In genomic region chr3:89308089-89308488, GRCm38 (mm10) we compare ENCODE assay signal across 7 mouse cellular contexts. TPM values are rescaled to one million over a fixed set of nuclear protein-coding genes. Genes with fewer than 3 reads are reported as not detected.
DNase-seq lines count a peak whose midpoint lies in the region; ATAC-seq and TF ChIP-seq lines count a peak whose summit lies in the region.

No protein-coding gene starts in this region.

- H3K9ac ChIP-seq in MEL (ENCODE audit: control insufficient read depth, low read depth, low read length, poor library complexity, severe bottlenecking), result no peak overlapping the region
- H3K9ac ChIP-seq in embryonic facial prominence, embryonic 12.5 days, result no peak overlapping the region
- no peak overlapping the region for H3K9ac ChIP-seq in heart, embryonic 15.5 days

- H3K4me2 ChIP-seq in embryonic facial prominence, embryonic 12.5 days (replicated peaks), result no peak overlapping the region
- H3K4me2 ChIP-seq in heart, embryonic 15.5 days, result no peak overlapping the region

- peak; percentile 75; the same call in 1 of the 2 replicates for ATAC-seq in embryonic facial prominence, embryonic 12.5 days (ENCODE audit: insufficient number of reproducible peaks, insufficient read depth, low FRiP score, low TSS enrichment)
- peak; percentile 84 for ATAC-seq in heart, embryonic 15.5 days (replicated peaks; ENCODE audit: insufficient number of reproducible peaks, insufficient read depth, low FRiP score, low read depth)

- no peak overlapping the region for H3K4me3 ChIP-seq in MEL (ENCODE audit: control insufficient read depth in 1 of 2, insufficient read depth in 1 of 2, low read depth in 2 of 2, low read length in 2 of 2)
- no peak overlapping the region for H3K4me3 ChIP-seq in embryonic facial prominence, embryonic 12.5 days
- no peak overlapping the region for H3K4me3 ChIP-seq in heart, embryonic 15.5 days

- H3K79me2 ChIP-seq in MEL (ENCODE audit: control insufficient read depth, insufficient read depth, low read length, poor library complexity), result no peaks in the 10 kb centered on the region

- no peaks in the 10 kb centered on the region for H3K4me1 ChIP-seq in MEL (ENCODE audit: control insufficient read depth in 1 of 2, insufficient read depth in 2 of 2, low read length in 2 of 2)
- 0 out of 2 replicates have a peak, but pooled peaks cover 14% of the 10 kb centered on the region for H3K4me1 ChIP-seq in embryonic facial prominence, embryonic 12.5 days
- H3K4me1 ChIP-seq in heart, embryonic 15.5 days (replicated peaks), result 0 out of 2 replicates have a peak, but pooled peaks cover 2% of the 10 kb centered on the region

- 2% methylated on average over 9 of the region's 9 CpGs for WGBS in embryonic facial prominence, embryonic 12.5 days
- WGBS in heart, embryonic 15.5 days, result 4% methylated on average over 9 of the region's 9 CpGs

- TF ChIP-seq POLR2A in MEL (IDR thresholded peaks at IDR 0.05; ENCODE audit: control insufficient read depth in 1 of 2, insufficient read depth in 1 of 2, low read depth in 1 of 2, low read length in 2 of 2, poor library complexity in 1 of 2), result no peak

- no peak overlapping the region for H3K27ac ChIP-seq in MEL (ENCODE audit: control insufficient read depth, low read depth, low read length)
- H3K27ac ChIP-seq in embryonic facial prominence, embryonic 12.5 days, result no peak overlapping the region
- H3K27ac ChIP-seq in heart, embryonic 15.5 days, result no peak overlapping the region

- peak; percentile 89 to 93 (median 92) for TF ChIP-seq CTCF in MEL (IDR thresholded peaks at IDR 0.05 in 2 of 3, conservative IDR thresholded peaks at IDR 0.05 in 1 of 3; ENCODE audit: control insufficient read depth in 1 of 3, insufficient read depth in 1 of 3, low read depth in 2 of 3, low read length in 3 of 3, poor library complexity in 1 of 3, severe bottlenecking in 1 of 3)

- DNase-seq in MEL (ENCODE audit: low read depth, low spot score), result peak; percentile 84
- peak; percentile 83 for DNase-seq in adrenal gland, postnatal 14 days
- peak; percentile 82 for DNase-seq in kidney, postnatal 10 days
- peak; percentile 85 for DNase-seq in lung, postnatal 36 days
- peak; percentile 86 for DNase-seq in retina, postnatal 1 day

- no peaks in the 10 kb centered on the region for H3K36me3 ChIP-seq in MEL (ENCODE audit: control insufficient read depth in 1 of 2, insufficient read depth in 2 of 2, low read length in 2 of 2)
- H3K36me3 ChIP-seq in embryonic facial prominence, embryonic 12.5 days, result no peaks in the 10 kb centered on the region
- no peaks in the 10 kb centered on the region for H3K36me3 ChIP-seq in heart, embryonic 15.5 days

- TF ChIP-seq RAD21 in MEL (IDR thresholded peaks at IDR 0.05; ENCODE audit: low read depth, low read length), result peak; percentile 65

- no peak for TF ChIP-seq EP300 in MEL (IDR thresholded peaks at IDR 0.05; ENCODE audit: low read depth in 1 of 2, low read length in 2 of 2)

- H3K9me3 ChIP-seq in MEL (replicated peaks; ENCODE audit: insufficient read depth, low read length), result no peaks in the 10 kb centered on the region
- no peaks in the 10 kb centered on the region for H3K9me3 ChIP-seq in embryonic facial prominence, embryonic 12.5 days
- H3K9me3 ChIP-seq in heart, embryonic 15.5 days (replicated peaks), result no peaks in the 10 kb centered on the region

- peaks cover 5 to 33% of the 10 kb centered on the region in 2 experiments for H3K27me3 ChIP-seq in MEL (ENCODE audit: control insufficient read depth in 1 of 2, insufficient read depth in 2 of 2, low read length in 2 of 2)
- H3K27me3 ChIP-seq in embryonic facial prominence, embryonic 12.5 days, result no peaks in the 10 kb centered on the region
- no peaks in the 10 kb centered on the region for H3K27me3 ChIP-seq in heart, embryonic 15.5 days

TF ChIP-seq in MEL, 35 proteins besides CTCF, POLR2A, EP300 and RAD21 (continues in another document):
- no peak for TF ChIP-seq MEF2A (IDR thresholded peaks at IDR 0.05; ENCODE audit: extremely low read depth, insufficient replicate concordance, low read depth, low read length, poor library complexity, severe bottlenecking)
- no peak for TF ChIP-seq HCFC1 (IDR thresholded peaks at IDR 0.05; ENCODE audit: low read depth, low read length)
- no peak for TF ChIP-seq USF2 (IDR thresholded peaks at IDR 0.05; ENCODE audit: borderline replicate concordance in 1 of 2, insufficient read depth in 1 of 2, low read depth in 1 of 2, low read length in 2 of 2)
- TF ChIP-seq POLR2AphosphoS5 (IDR thresholded peaks at IDR 0.05; ENCODE audit: borderline replicate concordance, low read depth, low read length), result no peak
- 0 out of 2 replicates have a peak, but pooled peaks have one; percentile 30 for TF ChIP-seq TBP (IDR thresholded peaks at IDR 0.05; ENCODE audit: low read depth, low read length)
- TF ChIP-seq NRF1 (IDR thresholded peaks at IDR 0.05; ENCODE audit: insufficient read depth, low read depth, low read length, poor library complexity, severe bottlenecking), result no peak
- no peak for TF ChIP-seq GABPA (IDR thresholded peaks at IDR 0.05; ENCODE audit: low read depth, low read length)
- no peak for TF ChIP-seq MXI1 (IDR thresholded peaks at IDR 0.05; ENCODE audit: low read depth, low read length)
- TF ChIP-seq RCOR1 (IDR thresholded peaks at IDR 0.05; ENCODE audit: low read depth, low read length), result no peak
- TF ChIP-seq POLR2AphosphoS2 (IDR thresholded peaks at IDR 0.05; ENCODE audit: low read length), result no peak
- no peak for TF ChIP-seq GATA1 (IDR thresholded peaks at IDR 0.05; ENCODE audit: low read depth, low read length)
- no peak for TF ChIP-seq NELFE (IDR thresholded peaks at IDR 0.05; ENCODE audit: low read depth, low read length)
- no peak for TF ChIP-seq KAT2A (conservative IDR thresholded peaks at IDR 0.05; ENCODE audit: low read depth, low read length)
- TF ChIP-seq MAFK (IDR thresholded peaks at IDR 0.05; ENCODE audit: borderline replicate concordance, low read depth, low read length), result no peak
- no peak for TF ChIP-seq JUND (IDR thresholded peaks at IDR 0.05; ENCODE audit: low read depth, low read length)
- no peak for TF ChIP-seq ZMIZ1 (IDR thresholded peaks at IDR 0.05; ENCODE audit: low read depth, low read length)
- no peak for TF ChIP-seq UBTF (IDR thresholded peaks at IDR 0.05; ENCODE audit: borderline replicate concordance, insufficient read depth, low read depth, low read length)
- no peak for TF ChIP-seq CHD1 (IDR thresholded peaks at IDR 0.05; ENCODE audit: low read depth, low read length)
- no peak for TF ChIP-seq MAX (IDR thresholded peaks at IDR 0.05; ENCODE audit: low read length)
- no peak for TF ChIP-seq USF1 (IDR thresholded peaks at IDR 0.05; ENCODE audit: low read depth, low read length)
- 0 out of 2 replicates have a peak, but pooled peaks have one; percentile 14 for TF ChIP-seq BHLHE40 (IDR thresholded peaks at IDR 0.05; ENCODE audit: borderline replicate concordance, low read depth, low read length)
- no peak for TF ChIP-seq ELF1 (IDR thresholded peaks at IDR 0.05; ENCODE audit: low read depth, low read length)
- peak; percentile 78 for TF ChIP-seq ZNF384 (IDR thresholded peaks at IDR 0.05; ENCODE audit: low read depth, low read length)
- no peak for TF ChIP-seq TAL1 (IDR thresholded peaks at IDR 0.05; ENCODE audit: low read length)
- no peak for TF ChIP-seq CHD2 (IDR thresholded peaks at IDR 0.05; ENCODE audit: low read length)
- no peak for TF ChIP-seq E2F4 (IDR thresholded peaks at IDR 0.05; ENCODE audit: borderline replicate concordance, low read depth, low read length)

RNA-seq across cellular contexts. Expression of gene Efna3, which starts 14.7 kb away (rescaled TPM):
- 0.54 and 0.78 TPM in 2 replicates for total RNA-seq in MEL (2012; rRNA removed)
- polyA plus RNA-seq in MEL (2012; ENCODE audit: insufficient read depth in 1 of 2, insufficient read length in 2 of 2, low read depth in 1 of 2, low replicate concordance in 2 of 2, missing spikeins in 1 of 2), result 1 to 10 TPM in 1 of 2 experiments, not detected in 1; 1.2 TPM
- total RNA-seq in adrenal gland, postnatal 14 days (2021), result 0.38 and 0.59 TPM in 2 replicates
- polyA plus RNA-seq in embryonic facial prominence, embryonic 12.5 days (2016; fragmentation: Nextera tagmentation; extraction: Ambion mirVana), result 12.8 and 15.8 TPM in 2 replicates
- polyA plus RNA-seq in heart, embryonic 15.5 days (2015; fragmentation: Nextera tagmentation; extraction: Ambion mirVana), result 0.73 and 2.7 TPM in 2 replicates

RNA-seq across cellular contexts. Expression of gene Efna1, which starts 27.1 kb away (rescaled TPM):
- total RNA-seq in MEL (2012; rRNA removed), result not detected in 2 replicates
- not detected for polyA plus RNA-seq in MEL (2012; ENCODE audit: insufficient read depth in 1 of 2, insufficient read length in 2 of 2, low read depth in 1 of 2, low replicate concordance in 2 of 2, missing spikeins in 1 of 2)
- 19.1 and 21.9 TPM in 2 replicates for total RNA-seq in adrenal gland, postnatal 14 days (2021)
- 32.6 and 36.1 TPM in 2 replicates for polyA plus RNA-seq in embryonic facial prominence, embryonic 12.5 days (2016; fragmentation: Nextera tagmentation; extraction: Ambion mirVana)
- polyA plus RNA-seq in heart, embryonic 15.5 days (2015; fragmentation: Nextera tagmentation; extraction: Ambion mirVana), result 35.0 and 39.9 TPM in 2 replicates

RNA-seq across cellular contexts. Expression of gene Efna4, which starts 29.7 kb away (rescaled TPM):
- 1.4 and 1.9 TPM in 2 replicates for total RNA-seq in MEL (2012; rRNA removed)
- polyA plus RNA-seq in MEL (2012; ENCODE audit: insufficient read depth in 1 of 2, insufficient read length in 2 of 2, low read depth in 1 of 2, low replicate concordance in 2 of 2, missing spikeins in 1 of 2), result 1 to 10 TPM in 1 of 2 experiments, not detected in 1; 4.5 TPM
- total RNA-seq in adrenal gland, postnatal 14 days (2021), result 0.26 and 0.68 TPM in 2 replicates
- polyA plus RNA-seq in embryonic facial prominence, embryonic 12.5 days (2016; fragmentation: Nextera tagmentation; extraction: Ambion mirVana), result 47.1 and 48.8 TPM in 2 replicates
- polyA plus RNA-seq in heart, embryonic 15.5 days (2015; fragmentation: Nextera tagmentation; extraction: Ambion mirVana), result 6.0 and 8.1 TPM in 2 replicates

RNA-seq across cellular contexts. Expression of gene Slc50a1, which starts 37.7 kb away (rescaled TPM):
- total RNA-seq in MEL (2012; rRNA removed), result 17.2 and 22.5 TPM in 2 replicates
- 10 to 100 TPM in 1 of 2 experiments, not detected in 1; 45.9 TPM for polyA plus RNA-seq in MEL (2012; ENCODE audit: insufficient read depth in 1 of 2, insufficient read length in 2 of 2, low read depth in 1 of 2, low replicate concordance in 2 of 2, missing spikeins in 1 of 2)
- 40.4 and 54.7 TPM in 2 replicates for total RNA-seq in adrenal gland, postnatal 14 days (2021)
- 56.6 and 62.0 TPM in 2 replicates for polyA plus RNA-seq in embryonic facial prominence, embryonic 12.5 days (2016; fragmentation: Nextera tagmentation; extraction: Ambion mirVana)
- polyA plus RNA-seq in heart, embryonic 15.5 days (2015; fragmentation: Nextera tagmentation; extraction: Ambion mirVana), result 44.5 and 49.5 TPM in 2 replicates

RNA-seq across cellular contexts. Expression of gene Adam15, which starts 41.7 kb away (rescaled TPM):
- 15.3 and 16.9 TPM in 2 replicates for total RNA-seq in MEL (2012; rRNA removed)
- 10 to 100 TPM in 1 of 2 experiments, not detected in 1; 43.2 TPM for polyA plus RNA-seq in MEL (2012; ENCODE audit: insufficient read depth in 1 of 2, insufficient read length in 2 of 2, low read depth in 1 of 2, low replicate concordance in 2 of 2, missing spikeins in 1 of 2)
- total RNA-seq in adrenal gland, postnatal 14 days (2021), result 66.0 and 79.5 TPM in 2 replicates
- 42.7 and 45.5 TPM in 2 replicates for polyA plus RNA-seq in embryonic facial prominence, embryonic 12.5 days (2016; fragmentation: Nextera tagmentation; extraction: Ambion mirVana)
- 59.8 and 71.2 TPM in 2 replicates for polyA plus RNA-seq in heart, embryonic 15.5 days (2015; fragmentation: Nextera tagmentation; extraction: Ambion mirVana)

Comparison
In these comparisons a context has a peak if more than half of its experiments do, and no peak if none do; other contexts are left out.
1. RNA of gene Efna1, which starts 27.1 kb away (polyA plus RNA-seq): 35.0 to 39.9 TPM in heart, embryonic 15.5 days and 32.6 to 36.1 TPM in embryonic facial prominence, embryonic 12.5 days; not detected in MEL; every median in the first group is over 10 times any median in the second.
2. Peak in every context shown above with its lines, with median percentiles within 50 percentile points of each other: DNase-seq.